Mouse (Mus musculus) adrenal gland, adult 18-20 months (tissue): ENCODE results near the gene Ppp3ca. TPM values are rescaled to one million over a fixed set of nuclear protein-coding genes. Genes with fewer than 3 reads are reported as not detected.

Experiments
- DNase-seq, 2 experiments: peaks; one replicate each; pipeline ENCODE4 v3.0.0; 2021 to 2022; ENCODE audit warnings: low spot score in 2 of 2
- total RNA-seq, 2 experiments: library from RNA; stranded (reverse); gene quantifications; 1 replicate in 1 of 2; 2 replicates in 1 of 2; pipeline ENCODE4 v1.2.3; 2021

Gene Ppp3ca
- total RNA-seq, 2 experiments from 2014 or later, result 30.4 to 49.0 TPM

DNA sequence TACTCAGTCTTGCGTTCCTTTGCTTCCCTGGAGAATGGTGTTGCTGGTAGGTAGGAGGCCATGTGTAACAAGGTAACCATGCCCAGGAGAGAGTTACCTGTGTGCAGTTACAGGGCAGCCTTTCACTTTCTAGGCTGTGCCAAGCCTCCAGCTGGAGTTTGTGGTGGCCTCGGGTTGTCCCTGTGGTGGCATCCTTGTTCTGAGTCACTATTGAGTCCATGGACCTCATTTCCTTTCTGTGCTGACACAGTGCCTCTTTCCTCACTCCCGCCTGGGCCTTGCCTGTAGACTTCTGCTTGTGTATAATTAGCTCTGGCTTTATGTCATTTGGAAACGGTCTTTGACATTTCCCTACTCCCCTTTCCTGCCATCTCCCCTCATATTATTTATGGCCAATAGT is 226.4 kb downstream of the Ppp3ca start:
- DNase-seq, result no peak

DNA sequence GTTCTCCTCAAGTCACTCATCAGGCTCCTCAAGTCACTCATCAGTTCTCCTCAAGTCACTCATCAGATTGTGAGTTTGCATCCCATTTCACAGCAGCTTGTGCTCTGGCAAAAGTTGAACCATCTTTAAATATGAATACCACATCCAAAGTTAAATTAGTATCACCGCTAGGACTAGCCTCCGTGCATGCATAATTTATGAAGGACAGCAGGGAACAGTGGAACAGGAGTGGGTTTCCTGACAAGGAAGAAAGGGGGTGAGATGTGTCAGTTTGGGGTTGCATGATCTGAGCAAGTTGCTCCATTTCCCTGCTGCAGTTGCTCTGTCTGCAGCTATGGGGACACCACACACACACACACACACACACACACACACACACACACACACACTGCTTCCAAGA is 229.8 kb downstream of the Ppp3ca start:
- DNase-seq, result no peak

- DNase-seq, result no peak
Measured at GRCm38 (mm10) chr3:136900986-136901385, 231.1 kb downstream of the Ppp3ca start.

- no peak for DNase-seq
Measured at GRCm38 (mm10) chr3:136902776-136903175, 232.9 kb downstream of the Ppp3ca start.

DNA sequence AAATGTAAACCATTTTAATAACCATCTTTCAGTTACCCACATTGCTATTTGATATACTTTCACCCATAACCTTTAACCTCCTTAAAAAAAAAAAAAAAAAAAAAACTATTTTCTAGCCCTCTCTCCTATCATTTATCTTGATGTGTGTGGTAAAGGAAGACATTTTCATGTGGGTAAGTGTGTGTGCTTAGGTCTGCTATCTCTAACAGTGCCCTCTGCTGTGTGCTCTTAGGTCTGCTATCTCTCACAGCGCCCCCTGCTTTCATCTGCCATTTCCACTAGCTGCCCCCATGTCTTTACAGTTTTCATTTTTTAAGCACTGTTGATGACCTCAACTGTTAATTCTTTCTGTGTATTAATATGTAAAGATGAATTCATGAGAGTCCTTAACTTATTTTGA is 235.7 kb downstream of the Ppp3ca start:
- DNase-seq, result no peak

DNA sequence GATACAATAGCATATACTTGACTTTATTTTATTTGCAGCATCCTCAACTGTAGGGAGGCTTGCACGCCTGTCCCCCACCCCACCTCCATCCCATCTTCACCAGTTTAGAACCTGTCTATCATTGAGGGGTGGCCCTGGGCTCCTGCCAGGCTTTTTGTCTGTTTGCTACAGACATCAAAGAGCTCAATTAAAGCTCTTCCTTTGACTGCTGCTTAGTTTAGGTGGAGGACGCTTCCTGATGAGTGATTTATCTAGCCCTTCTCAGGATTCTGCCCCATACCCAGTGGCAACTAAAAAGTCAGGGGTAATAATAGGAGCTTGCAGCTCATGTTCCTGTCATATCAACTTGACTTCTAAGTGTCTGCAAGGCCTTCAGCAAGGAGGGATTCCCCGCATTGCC is 239.6 kb downstream of the Ppp3ca start:
- DNase-seq, result no peak

GRCm38 (mm10) chr3:136911276-136911675 is 241.4 kb downstream of the Ppp3ca start:
- DNase-seq, result no peak

DNA sequence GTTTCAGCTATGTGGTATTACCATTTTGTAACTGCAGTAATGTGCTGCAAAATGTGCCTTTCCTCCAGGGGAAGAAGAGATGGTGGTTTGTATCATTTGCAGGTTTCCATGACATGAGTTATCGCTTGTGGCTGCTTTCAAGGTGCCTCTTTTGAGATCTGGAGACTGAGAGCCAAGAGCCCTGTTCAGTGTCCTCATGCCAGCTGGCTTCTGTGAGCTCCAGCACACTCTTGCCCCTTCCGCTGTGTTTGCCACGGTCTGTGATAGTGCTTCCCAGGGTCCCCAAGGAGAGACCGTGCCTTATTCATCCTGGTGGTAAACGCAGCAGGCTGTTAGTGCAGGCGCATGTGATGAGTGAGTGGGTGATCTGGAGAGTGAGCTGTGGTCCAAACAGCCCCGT is 247.2 kb downstream of the Ppp3ca start:
- DNase-seq, result no peak

DNA sequence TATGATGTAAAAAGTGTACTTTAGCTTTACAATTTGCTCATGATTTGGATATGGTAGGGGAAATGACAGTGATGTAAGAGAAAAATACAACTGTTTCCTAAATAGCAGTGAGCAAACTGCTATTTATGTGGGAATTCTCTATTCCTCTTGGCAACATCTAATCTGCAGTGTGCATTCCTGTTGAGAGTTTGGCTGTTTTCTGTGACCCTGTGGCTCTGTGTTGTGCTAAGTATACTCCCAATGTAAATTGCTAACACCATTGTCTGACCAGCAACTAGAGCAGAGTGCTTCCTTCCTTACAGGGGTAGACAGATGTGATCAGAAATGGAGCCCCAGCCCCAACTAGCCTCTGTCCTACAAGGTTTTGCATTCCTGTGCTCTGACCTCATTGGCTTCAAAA is 263.1 kb downstream of the Ppp3ca start:
- DNase-seq, result no peak

DNA sequence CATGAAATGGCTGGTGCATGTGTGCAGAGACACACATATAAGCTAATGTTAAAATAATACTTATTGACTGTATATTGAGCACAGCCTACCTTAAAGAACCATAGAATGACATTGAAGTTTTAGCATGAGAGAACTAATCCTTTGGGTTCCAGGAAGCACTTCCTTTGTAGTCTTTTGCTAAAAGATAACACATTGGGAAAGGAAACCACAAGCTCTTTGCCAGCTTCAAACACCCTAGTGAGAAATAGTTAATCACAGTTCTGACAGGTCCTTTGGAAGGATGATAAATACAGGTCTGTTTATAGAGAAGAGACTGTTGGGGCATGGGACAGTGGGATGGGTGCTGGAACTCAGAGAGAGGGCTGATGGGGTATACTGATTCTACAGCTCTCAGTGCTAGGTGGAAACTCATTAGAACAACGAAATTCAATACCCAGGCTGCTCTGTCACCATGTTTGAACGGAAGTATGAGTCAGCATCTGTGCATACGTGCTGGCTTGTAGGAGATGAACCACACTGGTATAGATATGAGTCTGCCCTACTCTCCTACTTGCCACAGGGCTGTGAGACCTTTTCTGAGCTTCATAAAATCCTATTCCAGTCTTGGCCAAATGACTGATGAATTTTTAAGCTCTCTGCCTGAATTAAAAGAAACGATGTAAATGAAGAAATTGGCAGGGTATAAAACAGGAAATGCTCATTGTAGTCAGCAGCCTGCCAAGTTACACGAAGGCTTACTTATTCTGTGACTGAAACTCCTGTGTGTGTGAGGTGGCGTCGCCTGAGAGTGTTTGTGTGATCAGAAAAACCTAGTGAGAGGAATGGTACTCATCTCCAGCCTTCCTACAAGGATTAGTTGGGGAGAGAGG is 271.0 kb downstream of the Ppp3ca start:
- no peak for DNase-seq

GRCm38 (mm10) chr3:136941602-136941926 is 271.6 kb downstream of the Ppp3ca start:
- no peak for DNase-seq

GRCm38 (mm10) chr3:136945550-136945949 is 275.6 kb downstream of the Ppp3ca start:
- no peak for DNase-seq

- no peak for DNase-seq
Measured at GRCm38 (mm10) chr3:136946662-136947061, 276.7 kb downstream of the Ppp3ca start.

DNA sequence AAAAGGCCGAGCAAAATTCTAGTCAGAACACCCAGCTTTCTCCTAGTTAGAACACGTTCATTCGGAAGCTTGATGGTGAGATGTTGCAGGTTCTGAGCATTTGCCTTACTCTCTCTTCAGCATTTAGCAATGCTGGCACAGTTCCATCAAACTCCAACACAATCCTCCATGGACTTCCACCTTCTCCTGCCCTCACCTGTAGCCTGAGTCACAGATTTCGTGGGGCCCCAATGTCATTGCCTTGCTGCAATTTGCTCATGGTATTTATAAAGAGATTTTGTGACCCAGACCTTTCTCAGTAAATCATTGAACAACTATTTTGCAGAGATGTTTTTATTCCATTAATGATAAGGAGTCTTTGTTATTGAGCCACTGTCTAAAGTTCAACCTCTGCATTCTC is 278.2 kb downstream of the Ppp3ca start:
- DNase-seq, result no peak

DNA sequence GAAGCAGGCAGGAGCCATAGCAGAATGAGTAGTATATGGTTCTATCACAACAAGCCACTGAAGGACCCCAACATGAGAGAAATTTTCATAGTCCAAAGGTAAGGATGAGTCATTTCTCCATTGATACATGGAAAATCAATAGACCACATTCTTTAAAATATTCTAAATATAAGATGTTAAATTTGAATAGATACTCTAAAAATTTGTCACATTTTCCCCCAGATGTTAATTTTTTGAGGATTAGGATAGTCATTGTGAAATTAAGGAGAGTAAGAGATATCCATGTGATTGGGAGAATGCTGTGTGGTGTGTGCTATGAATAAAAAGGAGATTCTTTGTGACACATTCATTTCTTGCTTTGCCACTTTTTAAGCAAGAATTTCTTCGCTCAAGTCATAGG is 281.9 kb downstream of the Ppp3ca start:
- no peak for DNase-seq

DNA sequence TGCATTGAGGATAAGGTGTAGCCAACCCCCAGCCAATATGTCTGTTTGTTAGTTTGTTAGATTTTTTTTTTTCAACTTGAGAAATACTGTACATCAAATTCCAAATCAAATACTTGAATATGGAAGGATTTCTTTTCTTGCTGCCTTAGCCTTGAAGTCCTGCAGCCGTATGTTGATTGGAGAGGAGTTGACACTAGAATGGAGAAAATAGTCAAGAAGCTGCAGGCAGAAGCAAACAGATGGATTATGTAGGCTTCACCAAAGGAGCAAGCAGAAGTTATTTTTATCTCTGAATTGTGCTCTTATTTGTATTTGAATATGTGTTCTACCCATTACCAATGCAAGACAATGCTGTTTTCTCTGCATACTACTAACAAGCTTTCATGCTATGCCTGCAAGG is 282.9 kb downstream of the Ppp3ca start:
- no peak for DNase-seq

DNA sequence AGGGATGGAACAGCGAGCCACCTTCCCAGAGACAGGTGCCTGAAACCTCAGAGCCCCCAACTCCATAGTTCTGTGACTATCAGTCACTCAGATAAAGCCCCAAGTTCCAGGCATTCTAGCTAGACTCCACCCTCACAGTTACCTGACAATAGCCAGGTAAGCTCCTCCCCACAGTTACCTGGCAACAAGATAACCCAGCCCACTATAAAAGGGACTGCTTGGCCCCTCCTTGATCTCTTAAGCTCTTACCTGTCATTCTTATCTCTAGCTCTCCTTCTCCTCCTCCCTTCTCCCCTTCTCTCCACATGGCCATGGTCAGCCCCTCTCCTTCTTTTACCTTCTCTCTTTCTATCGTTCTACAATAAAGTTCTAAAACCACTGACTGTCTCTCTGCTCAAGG is 285.1 kb downstream of the Ppp3ca start:
- DNase-seq, result no peak

DNA sequence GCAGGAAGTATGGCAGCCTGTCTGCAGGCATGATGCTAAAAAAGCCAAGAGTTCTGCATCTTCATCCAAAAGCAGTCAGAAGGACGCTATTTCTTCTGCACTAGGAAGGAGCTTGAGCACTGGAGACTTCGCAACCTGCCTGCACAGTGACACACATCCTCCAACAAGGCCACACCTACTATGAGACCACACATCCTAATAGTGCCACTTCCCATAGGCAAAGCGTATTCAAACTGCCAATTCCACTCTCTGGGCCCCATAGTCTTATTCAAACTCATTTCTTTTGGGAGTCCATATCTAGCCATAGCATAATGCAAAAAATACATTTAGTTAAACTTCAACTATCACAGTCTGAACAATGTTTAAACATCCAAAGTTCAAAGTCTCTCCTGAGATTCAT is 290.4 kb downstream of the Ppp3ca start:
- no peak for DNase-seq

- DNase-seq, result no peak
Measured at GRCm38 (mm10) chr3:136966786-136967185, 296.9 kb downstream of the Ppp3ca start.

DNA sequence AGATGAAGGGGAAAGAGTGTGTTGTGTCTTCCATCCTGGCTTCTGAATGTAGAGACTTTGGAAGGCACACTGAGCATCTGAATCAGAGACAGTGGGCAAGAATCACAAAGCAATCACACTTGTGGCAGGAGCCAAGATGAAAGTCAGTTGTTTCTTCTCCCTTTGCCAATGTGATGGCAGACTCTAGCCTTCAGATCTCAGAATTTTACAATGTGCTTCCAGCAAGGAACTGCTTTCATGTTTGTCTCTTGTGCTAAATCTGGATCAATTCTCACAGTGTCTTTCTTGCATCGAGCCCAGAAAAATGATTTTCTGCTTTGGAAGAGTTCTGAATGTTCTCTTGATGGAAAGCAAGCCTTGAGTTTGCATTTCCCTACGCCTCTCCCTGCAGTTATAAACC is 297.6 kb downstream of the Ppp3ca start:
- DNase-seq, result no peak

DNA sequence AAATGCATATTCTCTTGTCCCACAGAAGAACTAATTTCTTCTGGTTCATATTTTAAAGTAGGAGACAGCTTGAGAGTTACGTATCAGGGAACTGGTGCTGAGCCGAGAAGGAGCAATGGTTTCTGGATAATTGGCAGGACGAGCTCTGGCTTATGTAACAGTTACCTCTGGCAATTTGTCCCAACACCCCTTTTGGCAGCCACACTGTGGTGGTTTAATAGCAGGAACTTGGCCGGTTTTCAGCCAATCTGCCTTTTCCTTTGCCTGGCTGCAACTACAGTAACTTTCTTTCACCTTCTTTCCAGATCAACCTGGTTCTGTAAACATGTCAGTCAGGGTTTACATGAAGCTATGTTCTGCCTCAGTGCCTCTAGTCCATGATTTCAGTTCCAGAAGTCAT is 299.9 kb downstream of the Ppp3ca start:
- no peak for DNase-seq

- DNase-seq, result no peak
Measured at GRCm38 (mm10) chr3:136977859-136978258, 307.9 kb downstream of the Ppp3ca start.

DNA sequence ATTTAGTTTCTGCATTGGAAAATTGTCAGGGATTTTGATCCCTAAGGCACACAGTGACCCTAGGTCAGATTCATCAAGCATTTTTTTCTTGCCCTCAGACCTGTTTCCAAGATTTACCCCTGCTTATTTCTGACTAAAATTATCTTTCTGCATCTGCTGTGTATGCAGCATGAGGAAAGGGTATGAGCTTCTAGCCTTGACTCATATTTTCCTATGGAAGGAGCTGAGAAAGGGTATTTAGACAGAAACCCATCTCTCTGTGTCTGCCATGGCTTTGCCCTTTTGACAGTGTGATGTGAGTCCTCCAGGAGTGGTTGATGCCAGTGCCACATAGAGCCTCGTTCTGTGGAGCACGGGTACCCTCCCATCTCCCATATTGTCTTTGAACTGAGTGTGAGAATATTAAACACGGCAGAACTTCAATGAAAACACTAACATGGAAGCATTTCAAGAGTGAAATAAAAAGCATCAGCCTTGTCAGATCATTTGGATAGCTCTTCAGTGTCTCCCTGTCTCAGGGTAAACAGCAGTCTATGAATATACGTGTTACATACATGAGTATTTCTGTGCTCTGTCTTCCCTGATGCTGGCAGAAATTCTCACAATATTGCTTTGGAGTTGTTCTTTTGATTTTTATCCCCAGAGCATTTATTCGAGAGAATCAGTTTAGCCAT is 311.1 kb downstream of the Ppp3ca start:
- DNase-seq, result no peak
